Mouse (Mus musculus): ENCODE results near the gene Calcrl. TPM values are rescaled to one million over a fixed set of nuclear protein-coding genes. Genes with fewer than 3 reads are reported as not detected.
A peak's percentile ranks its signal among the peaks of the same experiment; 100 is the strongest.
"Not testable (repeated sequence)": the region's sequence is repeated elsewhere in the genome, so short reads cannot be mapped to it uniquely, and the experiment has no call there.

Calcrl gene
- polyA plus RNA-seq, 1 experiment: 0.81 TPM

DNA sequence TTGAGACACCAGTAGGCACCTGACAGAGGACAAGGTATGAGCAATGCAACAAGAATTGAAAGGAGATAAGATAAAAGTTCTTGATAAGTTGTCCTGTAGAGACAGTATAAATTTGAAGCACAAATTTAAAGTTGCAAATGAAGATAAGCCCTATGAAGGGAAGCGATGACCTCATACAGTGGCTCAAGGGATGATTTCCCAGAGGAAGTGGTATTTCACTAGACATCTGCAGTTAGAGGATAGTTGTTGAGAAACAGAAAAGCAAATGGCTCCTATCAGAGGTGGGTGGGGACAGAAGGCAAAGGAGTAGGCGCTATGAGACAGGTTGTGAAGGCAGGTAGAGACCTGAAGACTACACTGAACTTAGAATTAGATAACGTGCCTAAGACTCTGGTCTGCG, 32.0 kb downstream of the Calcrl start:
- TF ChIP-seq CTCF (IDR thresholded peaks at IDR 0.05; ENCODE audit: extremely low read depth, insufficient read length, insufficient replicate concordance, low read depth, low read length) (no peak), POLR2A (IDR thresholded peaks at IDR 0.05; ENCODE audit: low read depth, low read length) (no peak)
- H3K27me3 ChIP-seq (ENCODE audit: control insufficient read depth, insufficient read depth, low read length): no peaks in the 10 kb centered on the region
- no peaks in the 10 kb centered on the region for H3K4me1 ChIP-seq (ENCODE audit: control insufficient read depth, insufficient read depth, insufficient read length, low read length)
- WGBS: 76% methylated on average over 4 of the region's 4 CpGs
- no peaks in the 10 kb centered on the region for H3K36me3 ChIP-seq (ENCODE audit: control insufficient read depth, insufficient read depth, low read length)
- H3K4me3 ChIP-seq (ENCODE audit: low read depth, low read length): no peak overlapping the region
- no peak overlapping the region for H3K27ac ChIP-seq (ENCODE audit: insufficient read depth, low read depth, low read length)

DNA sequence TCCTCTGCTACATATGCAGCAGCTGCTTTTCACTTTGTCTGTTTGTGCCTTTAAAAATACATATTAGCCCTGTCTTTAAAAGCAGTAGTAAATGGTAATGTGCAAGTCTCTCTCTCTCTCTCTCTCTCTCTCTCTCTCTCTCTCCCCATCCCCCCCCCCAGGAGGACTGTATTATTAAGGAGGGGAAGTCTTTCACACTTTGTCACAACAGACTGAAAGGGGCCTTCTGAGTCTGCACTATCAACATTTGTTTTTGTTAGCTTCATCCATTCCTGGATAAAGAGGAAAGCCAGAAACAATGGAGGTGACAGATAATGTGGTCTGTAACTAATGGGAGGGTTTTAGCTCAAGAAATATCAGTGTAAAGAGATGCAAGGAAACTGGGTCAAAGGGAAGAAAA, 36.1 kb downstream of the Calcrl start:
- no peak overlapping the region for H3K4me3 ChIP-seq (ENCODE audit: low read depth, low read length)
- TF ChIP-seq CTCF (IDR thresholded peaks at IDR 0.05; ENCODE audit: extremely low read depth, insufficient read length, insufficient replicate concordance, low read depth, low read length) (no peak), POLR2A (IDR thresholded peaks at IDR 0.05; ENCODE audit: low read depth, low read length) (no peak)
- H3K36me3 ChIP-seq (ENCODE audit: control insufficient read depth, insufficient read depth, low read length): no peaks in the 10 kb centered on the region
- no peaks in the 10 kb centered on the region for H3K4me1 ChIP-seq (ENCODE audit: control insufficient read depth, insufficient read depth, insufficient read length, low read length)
- no peak overlapping the region for H3K27ac ChIP-seq (ENCODE audit: insufficient read depth, low read depth, low read length)
- H3K27me3 ChIP-seq (ENCODE audit: control insufficient read depth, insufficient read depth, low read length): no peaks in the 10 kb centered on the region

DNA sequence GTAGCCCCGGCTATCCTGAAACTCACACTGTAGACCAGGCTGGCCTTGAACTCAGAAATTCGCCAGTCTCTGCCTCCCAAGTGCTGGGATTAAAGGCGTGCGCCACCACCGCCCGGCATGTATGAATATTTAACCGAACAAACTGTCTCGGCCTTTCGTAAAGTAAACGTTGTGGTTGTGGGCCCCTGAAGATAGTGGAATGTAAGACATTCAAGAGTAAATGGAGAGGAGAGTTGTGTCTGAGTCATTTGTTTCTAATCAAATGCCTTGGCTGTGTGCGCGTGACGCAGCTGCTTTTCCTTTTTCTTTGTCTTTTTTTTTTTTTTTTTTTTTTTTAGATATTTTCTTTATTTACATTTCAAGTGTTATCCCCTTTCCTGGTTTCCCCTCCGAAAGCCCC, 36.7 kb downstream of the Calcrl start:
- H3K27me3 ChIP-seq (ENCODE audit: control insufficient read depth, insufficient read depth, low read length); H3K4me1 ChIP-seq (ENCODE audit: control insufficient read depth, insufficient read depth, insufficient read length, low read length); H3K4me3 ChIP-seq (ENCODE audit: low read depth, low read length); H3K27ac ChIP-seq (ENCODE audit: insufficient read depth, low read depth, low read length); H3K36me3 ChIP-seq (ENCODE audit: control insufficient read depth, insufficient read depth, low read length): not testable (repeated sequence)
- 88% methylated on average over 14 of the region's 14 CpGs for WGBS

DNA sequence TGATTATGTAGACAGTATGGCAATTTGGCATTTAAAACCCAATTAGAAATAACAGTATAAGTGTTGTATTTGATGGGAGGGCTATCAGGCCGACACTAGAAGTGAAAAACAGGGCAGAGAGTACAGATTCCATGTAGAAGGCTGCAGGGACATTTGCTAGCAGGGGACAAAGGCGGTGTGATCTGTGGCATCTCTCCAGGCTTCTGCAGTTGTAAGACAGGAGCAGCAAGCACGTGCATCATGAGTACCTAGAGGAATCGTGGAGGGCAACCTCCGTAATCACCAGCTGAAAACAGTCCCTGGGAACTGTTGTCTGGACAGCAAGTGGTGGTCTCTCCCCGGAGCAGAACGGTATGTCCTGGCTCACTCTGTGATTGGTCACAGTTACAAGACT, 37.2 kb downstream of the Calcrl start:
- no peaks in the 10 kb centered on the region for H3K27me3 ChIP-seq (ENCODE audit: control insufficient read depth, insufficient read depth, low read length)
- TF ChIP-seq CTCF (IDR thresholded peaks at IDR 0.05; ENCODE audit: extremely low read depth, insufficient read length, insufficient replicate concordance, low read depth, low read length) (no peak), POLR2A (IDR thresholded peaks at IDR 0.05; ENCODE audit: low read depth, low read length) (no peak)
- no peaks in the 10 kb centered on the region; the same call in 1 of the 2 replicates for H3K4me1 ChIP-seq (ENCODE audit: control insufficient read depth, insufficient read depth, insufficient read length, low read length)
- 91% methylated on average over 7 of the region's 7 CpGs for WGBS
- H3K27ac ChIP-seq (ENCODE audit: insufficient read depth, low read depth, low read length): no peak overlapping the region
- H3K4me3 ChIP-seq (ENCODE audit: low read depth, low read length): no peak overlapping the region
- H3K36me3 ChIP-seq (ENCODE audit: control insufficient read depth, insufficient read depth, low read length): no peaks in the 10 kb centered on the region

DNA sequence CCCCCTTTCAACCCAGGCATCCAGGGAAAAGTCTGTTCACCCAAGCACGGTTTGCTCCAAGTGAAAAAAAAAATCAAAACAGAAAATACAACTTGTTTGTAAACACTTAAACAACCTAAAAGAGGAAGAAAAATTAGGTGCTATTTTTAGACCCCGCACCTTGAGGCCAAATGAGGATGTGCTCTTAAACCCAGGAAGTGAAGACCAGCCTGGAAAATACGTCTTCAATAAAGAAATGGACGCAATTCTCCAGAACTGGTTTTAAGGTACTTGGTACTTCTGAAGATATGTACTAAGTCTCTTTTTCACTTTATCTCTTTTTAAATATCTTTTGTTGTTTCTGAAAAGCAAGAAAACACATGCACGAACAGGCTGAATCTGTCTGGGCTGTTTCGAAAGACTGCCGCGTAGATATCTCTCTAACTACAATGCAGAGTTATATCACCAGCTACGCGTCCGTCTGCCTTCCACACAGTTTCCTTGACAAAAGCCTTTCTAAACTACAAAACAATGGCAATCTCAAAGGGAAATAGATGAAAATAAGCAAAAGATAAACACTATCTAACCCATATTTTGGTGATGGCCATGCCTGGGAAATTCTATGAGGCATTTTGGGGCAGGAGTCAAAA, 37.7 kb downstream of the Calcrl start:
- TF ChIP-seq CTCF (IDR thresholded peaks at IDR 0.05; ENCODE audit: extremely low read depth, insufficient read length, insufficient replicate concordance, low read depth, low read length): no peak
- H3K27me3 ChIP-seq (ENCODE audit: control insufficient read depth, insufficient read depth, low read length): no peaks in the 10 kb centered on the region
- H3K4me3 ChIP-seq (ENCODE audit: low read depth, low read length): peak overlapping the region; percentile 22; the same call in 1 of the 2 replicates
- H3K4me1 ChIP-seq (ENCODE audit: control insufficient read depth, insufficient read depth, insufficient read length, low read length): no peaks in the 10 kb centered on the region; the same call in 1 of the 2 replicates
- no peak overlapping the region for H3K27ac ChIP-seq (ENCODE audit: insufficient read depth, low read depth, low read length)
- WGBS: 68% methylated on average over 11 of the region's 11 CpGs
- H3K36me3 ChIP-seq (ENCODE audit: control insufficient read depth, insufficient read depth, low read length): no peaks in the 10 kb centered on the region

DNA sequence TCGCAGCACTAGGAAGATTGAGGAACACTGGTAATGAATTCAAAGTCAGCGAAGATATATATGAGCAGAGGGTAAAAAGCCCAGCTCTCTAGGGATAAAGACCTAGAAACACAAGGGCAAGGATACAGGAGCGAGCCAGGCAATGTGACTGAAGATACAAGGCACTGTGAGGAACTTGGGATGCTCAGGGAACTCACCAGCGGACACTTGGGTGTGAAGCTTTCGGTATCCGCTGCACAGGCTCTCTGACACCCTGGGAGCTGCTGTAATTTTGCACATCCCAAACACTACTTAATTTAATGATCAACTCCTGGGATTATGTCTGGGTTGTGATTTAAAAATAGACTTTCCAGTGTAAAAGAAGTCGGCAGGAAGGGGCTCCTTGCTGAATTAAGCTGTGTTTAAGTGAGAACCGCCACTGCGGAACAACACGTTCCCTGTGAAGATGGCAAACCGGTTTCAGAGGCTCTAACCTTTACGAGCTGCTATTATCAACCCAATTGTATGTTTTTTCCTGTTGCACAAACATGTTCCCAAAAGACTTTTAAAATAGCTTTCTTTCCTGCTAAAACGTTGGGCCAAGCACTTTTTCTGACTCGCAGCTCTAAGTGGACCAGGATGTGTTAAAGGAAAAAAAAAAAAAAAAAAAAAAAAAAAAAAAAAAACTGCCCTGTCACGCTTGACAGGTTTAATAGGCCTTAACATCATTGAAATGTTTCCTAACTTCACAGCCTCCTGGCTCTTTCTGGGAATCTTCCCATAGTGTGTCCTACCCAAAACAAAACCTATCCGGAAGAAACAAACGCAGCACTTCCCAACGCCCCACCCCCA, 38.4 kb downstream of the Calcrl start:
- peak overlapping the region; percentile 59; the same call in 1 of the 2 replicates for H3K27ac ChIP-seq (ENCODE audit: insufficient read depth, low read depth, low read length)
- 48% methylated on average over 18 of the region's 18 CpGs for WGBS

DNA sequence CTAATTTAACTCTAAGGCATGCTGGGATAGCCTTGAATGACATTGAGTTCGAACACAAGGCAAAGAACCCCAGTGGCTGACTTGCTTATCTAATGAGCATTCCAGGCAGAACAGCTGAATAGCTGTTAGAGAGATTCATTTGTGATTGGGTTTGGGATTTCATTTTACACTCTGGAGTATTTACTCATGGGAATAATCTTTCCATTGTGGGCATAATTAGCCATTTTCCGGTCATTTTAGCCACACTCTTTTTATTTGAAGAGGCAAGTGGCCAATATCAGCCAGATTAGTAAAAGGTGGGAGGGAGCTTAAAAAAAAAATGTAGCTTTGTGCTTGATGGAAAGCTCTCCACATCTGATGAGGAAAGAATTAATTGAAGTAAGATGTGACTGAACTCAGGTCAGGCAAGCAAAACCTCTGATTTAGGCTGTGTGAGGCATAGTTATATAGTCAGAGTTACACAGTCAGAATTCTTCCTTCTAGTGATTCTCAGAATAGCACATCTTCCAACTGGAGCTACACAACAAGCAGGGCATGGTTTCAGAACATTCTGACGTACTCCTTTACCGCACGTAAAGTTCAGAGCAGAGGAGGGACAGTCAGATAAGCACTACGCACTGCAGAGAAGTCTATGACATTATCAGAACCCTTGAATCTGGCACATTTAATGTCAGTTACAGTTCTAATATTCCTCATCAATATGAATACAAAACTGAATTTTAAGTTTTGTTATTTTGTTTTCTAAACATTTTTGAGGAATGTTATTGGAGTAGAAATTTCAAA, 40.1 kb downstream of the Calcrl start:
- TF ChIP-seq CTCF (IDR thresholded peaks at IDR 0.05; ENCODE audit: extremely low read depth, insufficient read length, insufficient replicate concordance, low read depth, low read length) (no peak), POLR2A (IDR thresholded peaks at IDR 0.05; ENCODE audit: low read depth, low read length) (no peak)
- 83% methylated on average over 6 of the region's 6 CpGs for WGBS

More for the DNA sequence above, 38.4 kb downstream of the Calcrl start:
- no peaks in the 10 kb centered on the region; the same call in 1 of the 2 replicates for H3K4me1 ChIP-seq (ENCODE audit: control insufficient read depth, insufficient read depth, insufficient read length, low read length)
- H3K27me3 ChIP-seq (ENCODE audit: control insufficient read depth, insufficient read depth, low read length): no peaks in the 10 kb centered on the region
- no peaks in the 10 kb centered on the region for H3K36me3 ChIP-seq (ENCODE audit: control insufficient read depth, insufficient read depth, low read length)
- H3K4me3 ChIP-seq (ENCODE audit: low read depth, low read length): peak overlapping the region; percentile 22; the same call in 1 of the 2 replicates
- TF ChIP-seq CTCF (IDR thresholded peaks at IDR 0.05; ENCODE audit: extremely low read depth, insufficient read length, insufficient replicate concordance, low read depth, low read length) (no peak), POLR2A (IDR thresholded peaks at IDR 0.05; ENCODE audit: low read depth, low read length) (no peak)

More for the DNA sequence above, 40.1 kb downstream of the Calcrl start:
- Histone ChIP-seq H3K27ac (ENCODE audit: insufficient read depth, low read depth, low read length) (no peak overlapping the region), H3K4me1 (ENCODE audit: control insufficient read depth, insufficient read depth, insufficient read length, low read length) (no peaks in the 10 kb centered on the region; the same call in 1 of the 2 replicates), H3K4me3 (ENCODE audit: low read depth, low read length) (no peak overlapping the region), H3K36me3 (ENCODE audit: control insufficient read depth, insufficient read depth, low read length) (no peaks in the 10 kb centered on the region), H3K27me3 (ENCODE audit: control insufficient read depth, insufficient read depth, low read length) (no peaks in the 10 kb centered on the region)
